Mouse (Mus musculus) megakaryocyte, embryonic 14.5 days (primary cell): ENCODE data around the gene Slc25a23.

ENCODE experiments used
- FLI1 ChIP-seq: IDR thresholded peaks from 2 replicates; pipeline ENCODE4 v1.6.1; 2012; ENCODE audit warnings: low read length, inconsistent platforms, mixed read lengths
- GATA1 ChIP-seq: IDR thresholded peaks from 3 replicates; pipeline ENCODE4 v1.6.1; 2012; ENCODE audit warnings: mixed read lengths, low read length, inconsistent platforms, borderline replicate concordance

- no peak for TF ChIP-seq GATA1
- TF ChIP-seq FLI1, result no peak
These were observed 62.5 kb downstream of the Slc25a23 start, which contains the start of gene Alkbh7 for GRCm38 (mm10) chr17:56997029-56997667.
